Mouse (Mus musculus): Measurements from ENCODE around the gene Gfap. TPM values are rescaled to one million over a fixed set of nuclear protein-coding genes. Genes with fewer than 3 reads are reported as not detected.

Gene Gfap
- total RNA-seq, 2 experiments from 2014 or later = 127 TPM

DNA sequence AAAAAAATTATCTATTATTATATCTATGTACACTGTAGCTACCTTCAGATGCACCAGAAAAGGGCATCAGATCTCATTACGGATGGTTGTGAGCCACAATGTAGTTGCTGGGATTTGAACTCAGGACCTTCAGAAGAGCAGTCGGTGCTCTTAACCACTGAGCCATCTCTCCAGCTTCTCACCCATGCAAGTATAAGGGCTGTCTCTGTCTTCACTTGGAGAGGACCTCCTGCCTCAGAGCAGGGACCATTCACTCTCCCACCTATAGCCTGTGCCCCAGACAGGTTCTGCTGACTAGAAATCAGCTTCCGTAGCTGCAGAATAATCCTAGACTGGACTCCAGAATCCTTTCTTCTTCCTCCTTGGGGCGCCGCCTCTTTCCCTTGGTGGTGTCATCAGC is 1.4 kb upstream of the Gfap start:
- no peak for DNase-seq (ENCODE audit: low spot score in 2 of 2)
- intact Hi-C loops (cut with DNase I) = no loop called here

GRCm38 (mm10) chr11:102901199-102901598 is 487 bp upstream of the Gfap start:
- no peak for DNase-seq (ENCODE audit: low spot score in 2 of 2)
- intact Hi-C loops (cut with DNase I) = loop anchor here (2.0 kb wide), 2 partner anchors 92 to 154 kb away; no protein-coding TSS in a partner anchor

- DNase-seq (ENCODE audit: low spot score in 2 of 2) = no peak
Observed at GRCm38 (mm10) chr11:102898408-102898807, 2.3 kb downstream of the Gfap start.

DNA sequence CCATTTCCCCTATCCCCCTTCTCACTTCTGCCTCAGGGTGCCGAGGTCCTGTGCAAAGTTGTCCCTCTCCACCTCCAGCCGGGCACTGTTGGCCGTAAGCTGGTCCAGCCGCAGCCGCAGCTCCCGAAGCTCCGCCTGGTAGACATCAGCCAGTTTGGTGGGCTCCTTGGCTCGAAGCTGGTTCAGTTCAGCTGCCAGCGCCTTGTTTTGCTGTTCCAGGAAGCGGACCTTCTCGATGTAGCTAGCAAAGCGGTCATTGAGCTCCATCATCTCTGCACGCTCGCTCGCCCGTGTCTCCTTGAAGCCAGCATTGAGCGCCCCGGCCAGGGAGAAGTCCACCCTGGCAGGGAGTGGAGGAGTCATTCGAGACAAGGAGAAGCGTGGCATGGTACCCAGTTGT is 4.1 kb downstream of the Gfap start:
- DNase-seq (ENCODE audit: low spot score in 2 of 2) = no peak
- intact Hi-C loops (cut with DNase I) = no loop called here

More at GRCm38 (mm10) chr11:102898408-102898807, 2.3 kb downstream of the Gfap start:
- intact Hi-C loops (cut with DNase I) = no loop called here

DNA sequence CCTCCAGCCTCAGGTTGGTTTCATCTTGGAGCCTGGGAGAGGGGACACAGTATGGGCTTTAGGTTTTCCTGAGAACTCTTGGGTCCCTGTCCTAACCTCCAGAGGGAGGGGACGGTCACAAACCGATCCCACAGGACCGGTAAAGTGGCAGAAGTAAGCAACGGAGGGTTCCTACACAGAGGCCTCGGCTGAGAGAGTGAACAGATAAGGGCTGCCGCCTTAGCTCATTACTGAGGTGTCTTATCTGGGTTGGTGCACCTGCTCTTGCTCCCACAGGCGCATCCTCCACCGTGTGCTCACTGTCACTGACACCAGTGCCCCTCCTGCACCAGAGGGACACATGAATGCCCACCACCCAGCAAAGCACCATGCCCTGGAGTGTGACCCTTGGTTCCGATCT is 4.9 kb downstream of the Gfap start:
- intact Hi-C loops (cut with DNase I) = no loop called here
- no peak for DNase-seq (ENCODE audit: low spot score in 2 of 2)

DNA sequence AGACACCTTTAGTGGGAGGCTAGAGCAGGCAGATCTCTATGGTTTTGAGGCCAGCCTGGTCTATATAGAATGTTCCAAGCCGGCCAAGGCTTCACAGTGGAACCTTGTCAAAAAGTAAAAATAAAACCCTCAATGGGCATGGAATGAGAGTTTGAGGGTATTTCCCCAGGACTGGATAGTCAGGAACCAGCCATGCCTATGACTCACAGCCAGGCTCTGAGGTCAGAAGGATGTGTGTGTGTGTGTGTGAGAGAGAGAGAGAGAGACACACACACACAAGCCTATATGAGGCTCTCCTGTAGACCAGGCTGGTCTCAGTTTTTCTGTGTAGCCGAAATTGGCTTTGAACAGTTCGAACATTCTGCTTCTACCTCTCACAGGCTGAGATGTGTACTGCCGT is 6.0 kb downstream of the Gfap start:
- intact Hi-C loops (cut with DNase I) = no loop called here
- DNase-seq (ENCODE audit: low spot score in 2 of 2) = no peak

DNA sequence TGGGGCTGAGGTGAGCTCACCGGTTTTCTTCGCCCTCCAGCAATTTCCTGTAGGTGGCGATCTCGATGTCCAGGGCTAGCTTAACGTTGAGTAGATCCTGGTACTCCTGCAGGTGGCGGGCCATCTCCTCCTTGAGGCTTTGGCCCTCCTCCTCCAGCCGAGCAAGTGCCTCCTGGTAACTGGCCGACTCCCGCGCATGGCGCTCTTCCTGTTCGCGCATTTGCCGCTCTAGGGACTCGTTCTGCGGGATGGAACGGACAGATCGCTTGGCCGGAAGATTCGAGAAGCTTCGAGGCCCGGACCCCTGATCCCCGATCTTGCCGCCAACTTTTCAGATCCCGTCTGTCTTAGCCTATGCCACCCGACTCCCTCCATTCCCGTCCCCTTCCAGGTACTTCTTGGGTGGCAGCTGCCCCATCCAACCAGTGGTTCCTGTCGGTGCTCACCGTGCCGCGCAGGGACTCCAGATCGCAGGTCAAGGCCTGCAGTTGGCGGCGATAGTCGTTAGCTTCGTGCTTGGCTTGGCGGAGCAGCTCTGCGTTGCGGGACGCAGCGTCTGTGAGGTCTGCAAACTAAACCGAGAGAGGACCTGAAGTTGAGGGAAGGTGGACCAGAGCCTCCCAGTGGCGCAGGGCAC is 7.6 kb downstream of the Gfap start:
- intact Hi-C loops (cut with DNase I) = no loop called here
- DNase-seq (ENCODE audit: low spot score in 2 of 2) = peak in 1 of 2 experiments; percentile 21

- intact Hi-C loops (cut with DNase I) = no loop called here
Observed at GRCm38 (mm10) chr11:102890096-102890495, 10.6 kb downstream of the Gfap start.

DNA sequence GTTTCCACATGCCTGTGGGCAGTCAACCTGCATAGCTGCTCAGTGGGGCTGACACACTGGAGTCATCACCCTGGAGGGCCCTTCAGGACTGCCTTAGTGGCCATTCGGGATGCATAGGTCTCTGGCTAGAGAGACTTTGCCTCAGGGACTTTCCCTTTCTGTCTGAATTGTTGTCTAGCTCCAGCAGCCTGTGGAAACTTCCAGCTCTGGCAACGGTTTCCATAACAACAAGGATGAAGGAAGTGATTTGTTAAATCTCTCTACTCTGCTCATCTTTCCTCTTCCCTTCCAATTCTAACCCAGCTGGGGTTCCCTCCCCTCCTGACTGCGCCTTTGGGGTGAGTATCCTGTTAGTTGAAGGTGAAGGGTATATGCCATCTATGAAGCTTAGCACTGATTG is 12.6 kb downstream of the Gfap start:
- DNase-seq (ENCODE audit: low spot score in 2 of 2) = peak; percentile 38 to 39
- intact Hi-C loops (cut with DNase I) = no loop called here

More at GRCm38 (mm10) chr11:102890096-102890495, 10.6 kb downstream of the Gfap start:
- DNase-seq (ENCODE audit: low spot score in 2 of 2) = no peak

GRCm38 (mm10) chr11:102887433-102887832 is 13.3 kb downstream of the Gfap start:
- no peak for DNase-seq (ENCODE audit: low spot score in 2 of 2)
- intact Hi-C loops (cut with DNase I) = no loop called here

DNA sequence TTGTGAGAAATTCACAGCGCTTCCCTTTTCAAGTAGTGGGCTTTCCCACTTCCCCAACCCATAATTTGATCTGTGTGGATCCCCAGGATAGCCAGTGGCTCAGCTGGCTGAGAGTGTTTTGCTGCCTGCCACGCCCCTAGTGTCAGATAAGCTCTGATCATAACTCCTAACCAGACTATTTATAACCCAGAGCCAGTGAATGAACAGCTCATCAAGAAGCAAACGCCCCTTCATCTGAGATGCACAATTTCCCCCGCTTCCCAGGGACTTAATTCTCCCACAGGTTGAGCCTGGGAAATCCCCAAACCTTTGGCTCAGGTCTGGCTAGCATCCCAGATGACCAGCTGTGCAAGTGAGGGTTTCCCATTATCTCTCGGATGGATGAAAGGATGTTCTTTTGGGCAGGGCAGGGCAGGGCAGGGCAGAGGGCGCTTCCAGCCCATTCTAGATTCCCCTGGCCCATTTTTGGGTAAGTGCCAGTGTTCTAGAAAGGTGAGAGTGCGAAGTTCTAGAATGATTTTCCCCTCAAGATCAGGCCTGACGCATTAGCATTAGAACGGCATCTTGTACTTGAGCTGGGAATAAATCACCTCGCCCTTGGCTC is 16.0 kb downstream of the Gfap start, which contains the start of gene Fam187a:
TSS of gene Fam187a (plus strand) at position 554 of the 604 bp plus-strand sequence.
- intact Hi-C loops (cut with DNase I) = loop anchor here (5.0 kb wide), 1 partner anchor 153 kb away; no protein-coding TSS in a partner anchor
- DNase-seq (ENCODE audit: low spot score in 2 of 2) = no peak

- DNase-seq (ENCODE audit: low spot score in 2 of 2) = peak in 1 of 2 experiments; percentile 39
- intact Hi-C loops (cut with DNase I) = loop anchor here (5.0 kb wide), 1 partner anchor 156 kb away; no protein-coding TSS in a partner anchor
Observed at GRCm38 (mm10) chr11:102881314-102882198, 19.2 kb downstream of the Gfap start.

- intact Hi-C loops (cut with DNase I) = loop anchor here (5.0 kb wide), 1 partner anchor 157 kb away; no protein-coding TSS in a partner anchor
Observed at GRCm38 (mm10) chr11:102880585-102881313, 20.0 kb downstream of the Gfap start, which contains the start of the genes Eftud2 and Ccdc103. TSS of gene Eftud2 (minus strand) at chr11:102880985. TSS of gene Ccdc103 (plus strand) at chr11:102881204.

DNA sequence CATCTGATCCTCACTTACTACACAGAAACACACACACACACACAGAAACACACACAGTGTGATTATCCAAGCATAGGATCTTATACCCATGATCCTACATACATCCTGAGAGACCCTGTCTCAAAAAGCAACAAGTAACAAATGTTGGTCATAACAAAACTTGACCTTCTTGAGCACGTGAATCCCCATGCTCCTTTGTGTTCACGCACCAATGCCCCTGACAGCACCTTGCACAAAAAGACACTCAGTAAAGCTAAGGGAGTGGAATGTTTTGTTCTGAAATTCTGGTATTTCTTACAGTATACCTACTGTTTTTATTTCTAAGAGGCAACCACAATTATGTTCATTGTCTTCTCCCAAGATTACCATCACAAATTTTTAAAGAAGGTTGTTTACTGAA is 21.2 kb downstream of the Gfap start:
- intact Hi-C loops (cut with DNase I) = no loop called here
- DNase-seq (ENCODE audit: low spot score in 2 of 2) = no peak

More at GRCm38 (mm10) chr11:102880585-102881313, 20.0 kb downstream of the Gfap start, which contains the start of the genes Eftud2 and Ccdc103:
- peak; percentile 95 for DNase-seq (ENCODE audit: low spot score in 2 of 2)

- peak; percentile 59 to 70 for DNase-seq (ENCODE audit: low spot score in 2 of 2)
- intact Hi-C loops (cut with DNase I) = no loop called here
Observed at GRCm38 (mm10) chr11:102874801-102875334, 25.8 kb downstream of the Gfap start.

DNA sequence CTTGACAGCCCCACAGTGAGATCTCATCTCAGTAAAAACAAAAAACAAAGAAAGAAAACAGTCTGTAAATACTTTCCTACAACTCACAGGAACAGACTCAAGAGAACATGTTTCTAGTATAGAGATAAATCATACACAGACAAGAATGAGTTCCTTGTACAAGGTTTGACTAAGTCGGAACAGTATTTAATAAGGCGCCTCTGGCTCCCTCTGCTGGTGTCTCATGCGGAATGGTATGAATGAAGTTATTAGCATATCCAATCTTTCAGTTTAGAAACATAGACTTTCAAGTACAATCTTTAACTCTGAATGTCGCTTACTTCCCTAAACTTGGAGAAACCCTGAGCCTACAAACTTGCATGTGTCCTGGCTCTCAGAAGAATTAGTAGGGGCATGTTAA is 36.4 kb downstream of the Gfap start:
- DNase-seq (ENCODE audit: low spot score in 2 of 2) = peak in 1 of 2 experiments; percentile 43
- intact Hi-C loops (cut with DNase I) = loop anchor here (2.0 to 5.0 kb wide), 2 partner anchors 89 to 127 kb away; no protein-coding TSS in a partner anchor

- DNase-seq (ENCODE audit: low spot score in 2 of 2) = peak; percentile 34 to 56
- intact Hi-C loops (cut with DNase I) = loop anchor here (5.0 kb wide), 1 partner anchor 123 kb away; no protein-coding TSS in a partner anchor
Observed at GRCm38 (mm10) chr11:102859933-102860332, 40.8 kb downstream of the Gfap start.

DNA sequence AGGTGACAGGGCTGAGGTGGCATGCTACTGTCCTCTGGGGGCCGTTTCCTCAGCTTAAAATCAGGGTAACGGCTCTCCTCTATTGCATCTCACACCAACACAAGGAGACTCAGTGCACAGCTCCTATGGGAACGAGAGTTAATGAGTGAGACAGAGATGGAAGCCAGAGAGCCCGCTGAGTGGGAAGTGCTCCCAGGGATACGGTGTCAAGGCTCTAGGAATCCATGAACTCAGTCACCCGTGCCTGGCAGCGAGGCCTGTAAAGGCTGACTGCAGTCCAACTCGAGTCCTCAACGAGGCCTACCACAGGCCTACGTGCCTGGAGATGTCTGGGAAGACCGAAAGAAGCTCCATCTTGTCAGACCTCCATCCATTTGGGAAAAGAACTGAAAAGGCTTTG is 41.8 kb downstream of the Gfap start:
- intact Hi-C loops (cut with DNase I) = no loop called here

GRCm38 (mm10) chr11:102855941-102856340 is 44.8 kb downstream of the Gfap start:
- intact Hi-C loops (cut with DNase I) = no loop called here

More for the DNA sequence above, 41.8 kb downstream of the Gfap start:
- DNase-seq (ENCODE audit: low spot score in 2 of 2) = no peak

More at GRCm38 (mm10) chr11:102855941-102856340, 44.8 kb downstream of the Gfap start:
- DNase-seq (ENCODE audit: low spot score in 2 of 2) = no peak
